Mouse (Mus musculus) left cerebral cortex, adult 9 months (tissue): ENCODE data around the gene Fars2.

ENCODE experiments used
- DNase-seq, 2 experiments: peaks; one replicate each; pipeline ENCODE4 v3.0.0; 2022; ENCODE audit warnings: low spot score in 2 of 2

Fars2 gene

GRCm38 (mm10) chr13:36576781-36577180 is 459.6 kb downstream of the Fars2 start:
- peak in 1 of 2 experiments; percentile 49 for DNase-seq

GRCm38 (mm10) chr13:36577916-36578568 is 460.8 kb downstream of the Fars2 start:
- DNase-seq, result peak in 1 of 2 experiments; percentile 16

- peak; percentile 71 to 89 for DNase-seq
These were observed 461.5 kb downstream of the Fars2 start for GRCm38 (mm10) chr13:36578569-36579333.

- DNase-seq, result no peak
These were observed 465.3 kb downstream of the Fars2 start for GRCm38 (mm10) chr13:36582406-36583070.

- no peak for DNase-seq
These were observed 466.4 kb downstream of the Fars2 start for GRCm38 (mm10) chr13:36583481-36584151.

- peak in 1 of 2 experiments; percentile 37 for DNase-seq
These were observed 467.0 kb downstream of the Fars2 start for GRCm38 (mm10) chr13:36584197-36584596.

GRCm38 (mm10) chr13:36589092-36589491 is 471.9 kb downstream of the Fars2 start:
- no peak for DNase-seq

GRCm38 (mm10) chr13:36592291-36592690 is 475.1 kb downstream of the Fars2 start:
- DNase-seq, result no peak

GRCm38 (mm10) chr13:36606717-36607116 is 489.5 kb downstream of the Fars2 start:
- DNase-seq, result no peak

- no peak for DNase-seq
These were observed 490.7 kb downstream of the Fars2 start for GRCm38 (mm10) chr13:36607871-36608270.

GRCm38 (mm10) chr13:36610426-36610825 is 493.2 kb downstream of the Fars2 start:
- DNase-seq, result no peak

- peak; percentile 3 to 42 for DNase-seq
These were observed 495.9 kb downstream of the Fars2 start for GRCm38 (mm10) chr13:36612785-36613750.

- DNase-seq, result no peak
These were observed 503.5 kb downstream of the Fars2 start for GRCm38 (mm10) chr13:36620498-36621332.

- DNase-seq, result no peak
These were observed 504.1 kb downstream of the Fars2 start for GRCm38 (mm10) chr13:36621333-36621659.

- no peak for DNase-seq
These were observed 506.3 kb downstream of the Fars2 start for GRCm38 (mm10) chr13:36623556-36623955.

GRCm38 (mm10) chr13:36629154-36629553 is 511.9 kb downstream of the Fars2 start:
- no peak for DNase-seq

- no peak for DNase-seq
These were observed 531.0 kb downstream of the Fars2 start for GRCm38 (mm10) chr13:36648257-36648656.

GRCm38 (mm10) chr13:36654251-36654650 is 537.0 kb downstream of the Fars2 start:
- DNase-seq, result no peak

GRCm38 (mm10) chr13:36679345-36679744 is 562.1 kb downstream of the Fars2 start:
- DNase-seq, result no peak
